Mouse (Mus musculus) liver, postnatal 0 days (tissue): Measurements from ENCODE around the gene Nelfe. TPM values are rescaled to one million over a fixed set of nuclear protein-coding genes. Genes with fewer than 3 reads are reported as not detected.
A peak's percentile ranks its signal among the peaks of the same experiment; 100 is the strongest.
"Not testable (repeated sequence)": the region's sequence is repeated elsewhere in the genome, so short reads cannot be mapped to it uniquely, and the experiment has no call there.

Experiments
- ATAC-seq: fragments of 200-750 bp; cut with Nextera tagmentation; 2 replicates; pipeline ENCODE4 v1.8.0; 2017; ENCODE audit warnings: mild to moderate bottlenecking, moderate library complexity
- DNase-seq: peaks from one replicate; pipeline ENCODE4 v3.0.0-alpha.2; 2016
- H3K27ac ChIP-seq: fragments of 300-500 bp; sonication (generic); 2 replicates; pipeline ENCODE4 v1.5.1; 2014; ENCODE audit warnings: antibody characterized with exemption, moderate library complexity, mild to moderate bottlenecking, low read depth
- H3K27me3 ChIP-seq: fragments of 300-500 bp; sonication (generic); 2 replicates; pipeline ENCODE4 v1.6.1; 2014; ENCODE audit warnings: low read length, control low read depth, mixed read lengths; ENCODE audit not compliant: insufficient read depth
- H3K36me3 ChIP-seq: fragments of 300-500 bp; sonication (generic); replicated peaks from 2 replicates; pipeline ENCODE4 v1.6.1; 2014; ENCODE audit warnings: mild to moderate bottlenecking, control low read depth, low read length, moderate library complexity, mixed read lengths; ENCODE audit not compliant: insufficient read depth
- H3K4me1 ChIP-seq: fragments of 300-500 bp; sonication (generic); 2 replicates; pipeline ENCODE4 v1.6.1; 2014; ENCODE audit warnings: antibody characterized with exemption, mild to moderate bottlenecking, control low read depth; ENCODE audit not compliant: insufficient read depth
- H3K4me2 ChIP-seq: fragments of 300-500 bp; sonication (generic); 2 replicates; pipeline ENCODE4 v1.6.1; 2014; ENCODE audit warnings: low read depth, mild to moderate bottlenecking, low read length, moderate library complexity, mixed read lengths
- H3K4me3 ChIP-seq: fragments of 300-500 bp; sonication (generic); 2 replicates; pipeline ENCODE4 v1.5.1; 2014; ENCODE audit warnings: low read depth, low read length
- H3K9ac ChIP-seq: fragments of 300-500 bp; sonication (generic); replicated peaks from 2 replicates; pipeline ENCODE4 v1.6.1; 2014; ENCODE audit warnings: mild to moderate bottlenecking, moderate library complexity
- H3K9me3 ChIP-seq: fragments of 300-500 bp; sonication (generic); 2 replicates; pipeline ENCODE4 v1.6.1; 2016; ENCODE audit warnings: mild to moderate bottlenecking, control low read depth, low read length, mixed read lengths
- CTCF ChIP-seq: sonication (generic); IDR thresholded peaks from 2 replicates; pipeline ENCODE4 v1.5.1; 2016; ENCODE audit warnings: antibody characterized with exemption, low read depth
- EP300 ChIP-seq: IDR thresholded peaks from 2 replicates; pipeline ENCODE4 v1.6.1; 2016; ENCODE audit warnings: antibody characterized with exemption, low read depth, mild to moderate bottlenecking
- WGBS: fragments of 180-500 bp; shearing (Covaris S2); extraction: QIAGEN DNeasy Blood & Tissue Kit; methylation state at CpG from one replicate; pipeline ENCODE4 v1.1.7; 2014; ENCODE audit not compliant: insufficient replicate concordance; 5-methylcytosine and 5-hydroxymethylcytosine counted together
- microRNA-seq: library from miRNA; unstranded; fragments of <30 nt; microRNA quantifications from one replicate; pipeline ENCODE4, GENCODE M21; 2016
- polyA plus RNA-seq: library from polyadenylated mRNA; unstranded; fragments of >200 nt; fragmentation: Nextera tagmentation; extraction: Ambion mirVana; gene quantifications from 2 replicates; pipeline ENCODE4 v1.2.1, GENCODE M21; 2015

Nelfe gene
- polyA plus RNA-seq, 1 experiment from 2014 or later = 26.5 TPM

GRCm38 (mm10) chr17:34899053-34899889, 49.1 kb downstream of the Nelfe start:
- Histone ChIP-seq H3K36me3 (peaks cover 11% of the 10 kb centered on the region; the same call in 1 of the 2 replicates), H3K4me2 (peak overlapping the region; percentile 97), H3K9ac (peak overlapping the region; percentile 87), H3K4me3 (peak overlapping the region; percentile 90), H3K27me3 (no peaks in the 10 kb centered on the region), H3K9me3 (no peaks in the 10 kb centered on the region), H3K4me1 (peaks cover 24% of the 10 kb centered on the region), H3K27ac (peak overlapping the region; percentile 94)
- peak; percentile 62 for DNase-seq
- TF ChIP-seq CTCF (no peak), EP300 (no peak)
- ATAC-seq = no peak; the same call in 1 of the 2 replicates
- WGBS = 2% methylated on average over 32 of the region's 45 CpGs

GRCm38 (mm10) chr17:34899890-34900243, 49.7 kb downstream of the Nelfe start:
- no peak for ATAC-seq
- no peak for DNase-seq
- Histone ChIP-seq H3K4me2 (peak overlapping the region; percentile 97), H3K36me3 (peaks cover 12% of the 10 kb centered on the region; the same call in 1 of the 2 replicates), H3K9me3 (no peaks in the 10 kb centered on the region), H3K27me3 (no peaks in the 10 kb centered on the region), H3K4me1 (peaks cover 20% of the 10 kb centered on the region), H3K4me3 (peak overlapping the region; percentile 90), H3K27ac (peak overlapping the region; percentile 94), H3K9ac (peak overlapping the region; percentile 87)
- TF ChIP-seq EP300 = no peak
- TF ChIP-seq CTCF = no peak
- WGBS = under 1% methylated on average over 5 of the region's 5 CpGs

GRCm38 (mm10) chr17:34900826-34901225, 50.6 kb downstream of the Nelfe start:
- DNase-seq = not testable (repeated sequence)
- Histone ChIP-seq H3K4me1 (peaks cover 19% of the 10 kb centered on the region), H3K36me3 (peaks cover 22% of the 10 kb centered on the region)

GRCm38 (mm10) chr17:34901948-34902347, 51.8 kb downstream of the Nelfe start:
- not testable (repeated sequence) for DNase-seq, H3K27ac ChIP-seq, H3K4me3 ChIP-seq, H3K9me3 ChIP-seq, H3K9ac ChIP-seq, ATAC-seq, H3K4me2 ChIP-seq, H3K27me3 ChIP-seq
- peaks cover 33% of the 10 kb centered on the region for H3K36me3 ChIP-seq
- H3K4me1 ChIP-seq = peaks cover 12% of the 10 kb centered on the region
- WGBS = 78% methylated on average over 9 of the region's 10 CpGs

More at GRCm38 (mm10) chr17:34900826-34901225, 50.6 kb downstream of the Nelfe start:
- H3K27ac ChIP-seq, ATAC-seq, H3K27me3 ChIP-seq, H3K4me3 ChIP-seq, H3K9ac ChIP-seq, H3K9me3 ChIP-seq, H3K4me2 ChIP-seq: not testable (repeated sequence)

GRCm38 (mm10) chr17:34902895-34903294, 52.7 kb downstream of the Nelfe start:
- Histone ChIP-seq H3K4me1 (peaks cover 6% of the 10 kb centered on the region), H3K4me2 (no peak overlapping the region), H3K4me3 (no peak overlapping the region), H3K27me3 (no peaks in the 10 kb centered on the region), H3K36me3 (peaks cover 42% of the 10 kb centered on the region), H3K9me3 (no peaks in the 10 kb centered on the region), H3K9ac (no peak overlapping the region), H3K27ac (no peak overlapping the region)
- ATAC-seq (no peak), DNase-seq (no peak)
- 84% methylated on average over 9 of the region's 9 CpGs for WGBS
- TF ChIP-seq CTCF = no peak
- no peak for TF ChIP-seq EP300

Small RNAs within 50 kb of the gene (microRNA-seq; reads per million reads assigned to microRNA genes)
- not detected for gene Mir6970
- 3.2 reads per million for gene Mir6971
- 4.9 reads per million, percentile 7 among the genes with 10 or more reads in this experiment for gene Mir6972

Other genes with a start within 250 kb of the Nelfe start
- gene Rnf5, start 246.7 kb upstream of the Nelfe start, polyA plus RNA-seq = 78.4 and 80.0 TPM in 2 replicates
- 9.9 and 11.1 TPM in 2 replicates for gene Agpat1, start 246.1 kb upstream of the Nelfe start, polyA plus RNA-seq
- 0.46 and 0.66 TPM in 2 replicates for gene Egfl8, start 234.4 kb upstream of the Nelfe start, polyA plus RNA-seq
- 19.3 and 19.8 TPM in 2 replicates for gene Ppt2, start 221.9 kb upstream of the Nelfe start, polyA plus RNA-seq
- gene Prrt1, start 220.9 kb upstream of the Nelfe start, polyA plus RNA-seq = 0.05 TPM in 1 of 2 replicates, not detected in the other
- gene Fkbpl, start 205.6 kb upstream of the Nelfe start, polyA plus RNA-seq = 5.6 and 5.8 TPM in 2 replicates
- gene Atf6b, start 203.2 kb upstream of the Nelfe start, polyA plus RNA-seq = 12.9 and 13.0 TPM in 2 replicates
- 0.36 TPM in 2 replicates for gene Tnxb, start 179.9 kb upstream of the Nelfe start, polyA plus RNA-seq
- gene C4b, start 106.5 kb upstream of the Nelfe start, polyA plus RNA-seq = 151 and 198 TPM in 2 replicates
- not detected in 2 replicates for gene Cyp21a1, start 45.8 kb upstream of the Nelfe start, polyA plus RNA-seq
- gene Stk19, start 13.4 kb upstream of the Nelfe start, polyA plus RNA-seq = 12.6 and 13.1 TPM in 2 replicates
- 17.6 and 19.2 TPM in 2 replicates for gene Dxo, start 13.4 kb upstream of the Nelfe start, polyA plus RNA-seq
- gene Skiv2l, start 181 bp upstream of the Nelfe start, polyA plus RNA-seq = 14.1 and 15.4 TPM in 2 replicates
- gene Cfb, start 12.1 kb downstream of the Nelfe start, polyA plus RNA-seq = 744 and 847 TPM in 2 replicates
- 0.33 and 0.46 TPM in 2 replicates for gene Zbtb12, start 29.1 kb downstream of the Nelfe start, polyA plus RNA-seq
- gene Gm20547, start 31.7 kb downstream of the Nelfe start, polyA plus RNA-seq = 0.25 TPM in 1 of 2 replicates, not detected in the other
- gene C2, start 47.9 kb downstream of the Nelfe start, polyA plus RNA-seq = 35.7 and 37.3 TPM in 2 replicates
- gene Ehmt2, start 48.1 kb downstream of the Nelfe start, polyA plus RNA-seq = 11.1 TPM in 2 replicates
- 3.5 and 3.6 TPM in 2 replicates for gene Slc44a4, start 64.1 kb downstream of the Nelfe start, polyA plus RNA-seq
- 35.6 and 40.3 TPM in 2 replicates for gene Neu1, start 80.9 kb downstream of the Nelfe start, polyA plus RNA-seq
- 0.06 and 0.12 TPM in 2 replicates for gene Hspa1b, start 108.8 kb downstream of the Nelfe start, polyA plus RNA-seq
- 0.28 TPM in 1 of 2 replicates, not detected in the other for gene Gm20481, start 119.5 kb downstream of the Nelfe start, polyA plus RNA-seq
- gene Hspa1a, start 121.8 kb downstream of the Nelfe start, polyA plus RNA-seq = 0.46 and 0.59 TPM in 2 replicates
- gene Hspa1l, start 122.3 kb downstream of the Nelfe start, polyA plus RNA-seq = 0.18 TPM in 1 of 2 replicates, not detected in the other
- gene Lsm2, start 131.5 kb downstream of the Nelfe start, polyA plus RNA-seq = 69.8 and 76.7 TPM in 2 replicates
- gene Vars, start 150.6 kb downstream of the Nelfe start, polyA plus RNA-seq = 38.0 and 43.8 TPM in 2 replicates
- gene Vwa7, start 166.2 kb downstream of the Nelfe start, polyA plus RNA-seq = 0.09 and 0.12 TPM in 2 replicates
- 3.3 and 4.1 TPM in 2 replicates for gene Sapcd1, start 177.6 kb downstream of the Nelfe start, polyA plus RNA-seq
- gene Msh5, start 196.4 kb downstream of the Nelfe start, polyA plus RNA-seq = 3.8 and 4.2 TPM in 2 replicates
- 98.6 and 102 TPM in 2 replicates for gene Clic1, start 199.6 kb downstream of the Nelfe start, polyA plus RNA-seq
- gene Ddah2, start 208.6 kb downstream of the Nelfe start, polyA plus RNA-seq = 15.8 and 17.2 TPM in 2 replicates
- gene Ly6g6c, start 215.0 kb downstream of the Nelfe start, polyA plus RNA-seq = 0.32 and 0.49 TPM in 2 replicates
- gene Mpig6b, start 215.8 kb downstream of the Nelfe start, polyA plus RNA-seq = 6.5 and 7.1 TPM in 2 replicates
- gene Ly6g6e, start 226.5 kb downstream of the Nelfe start, polyA plus RNA-seq = 0.19 TPM in 1 of 2 replicates, not detected in the other
- gene Ly6g6d, start 227.7 kb downstream of the Nelfe start, polyA plus RNA-seq = 0.54 and 0.60 TPM in 2 replicates
- 4.0 and 5.3 TPM in 2 replicates for gene Ly6g6f, start 235.2 kb downstream of the Nelfe start, polyA plus RNA-seq
- 47.3 and 49.3 TPM in 2 replicates for gene Abhd16a, start 238.9 kb downstream of the Nelfe start, polyA plus RNA-seq